Mouse (Mus musculus) thymus, postnatal 25 days (tissue): ENCODE measurements around the gene Ptprk.

Experiments used
- DNase-seq: peaks from one replicate; pipeline ENCODE4 v3.0.0; 2022

The Ptprk gene

DNA sequence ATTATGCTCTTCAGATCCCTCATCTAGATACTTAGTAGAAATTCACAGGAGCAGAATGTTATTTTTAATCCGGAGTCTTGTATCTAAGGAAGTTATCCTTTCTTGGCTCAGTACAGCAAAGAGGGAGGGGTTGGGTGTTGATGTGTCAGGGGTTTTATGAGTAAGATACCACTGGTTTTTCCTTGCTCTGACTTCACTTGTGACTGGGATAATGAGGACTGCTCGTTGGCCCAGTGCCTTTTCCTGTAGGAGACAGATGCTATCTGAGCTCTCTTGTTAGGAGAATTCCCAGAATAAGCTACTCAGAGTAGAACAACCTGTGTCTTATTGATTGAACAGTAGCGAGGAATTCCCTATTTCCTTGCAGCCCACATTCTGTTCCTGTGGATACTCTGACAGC lies 39.3 kb downstream of the Ptprk start:
- DNase-seq = no peak

DNA sequence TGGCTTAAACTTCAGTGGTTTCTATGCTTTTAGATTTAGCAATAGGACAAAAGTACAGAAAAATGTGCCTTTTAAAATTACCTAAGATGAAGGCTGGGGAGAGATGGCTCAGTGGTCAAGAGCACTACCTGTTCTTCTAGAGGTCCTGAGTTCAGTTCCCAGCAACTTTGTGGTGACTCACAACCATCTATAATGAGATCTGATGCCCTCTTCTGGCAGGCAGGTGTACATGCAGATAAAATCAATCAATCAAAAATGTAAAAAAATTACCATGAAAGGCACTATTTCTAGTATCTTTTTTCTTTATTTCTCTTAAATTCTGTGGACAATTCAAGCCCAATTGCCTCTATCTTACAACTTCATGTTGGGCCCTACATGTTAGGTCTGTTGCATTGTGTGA lies 42.4 kb downstream of the Ptprk start:
- DNase-seq = no peak

DNA sequence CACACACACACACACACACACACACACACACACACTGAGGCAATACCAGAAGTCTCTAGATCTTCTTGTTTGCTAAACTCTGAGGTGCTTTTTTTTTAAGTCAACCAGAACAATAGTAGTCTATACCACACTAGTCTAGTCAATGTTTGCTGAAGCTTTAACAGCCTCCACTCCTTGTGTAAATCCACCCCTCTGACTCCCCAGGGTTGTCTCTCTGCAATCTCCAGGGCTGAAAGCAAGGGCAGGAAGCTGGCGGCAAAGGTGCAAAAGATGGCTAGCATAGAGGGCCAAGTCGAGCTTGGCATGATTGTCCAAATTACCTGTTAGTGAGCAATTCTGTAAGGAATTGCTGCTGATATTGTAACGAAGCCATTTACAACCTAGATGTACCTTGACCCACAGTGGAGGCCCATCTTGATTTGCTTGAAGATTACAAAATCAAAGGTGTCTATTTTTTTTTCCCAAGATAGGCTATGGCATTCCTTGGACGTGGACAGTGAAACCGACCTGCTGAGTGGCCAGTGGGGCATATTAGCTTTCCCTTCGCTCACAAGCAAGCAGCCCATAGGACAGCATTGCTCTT lies 44.3 kb downstream of the Ptprk start:
- no peak for DNase-seq

DNA sequence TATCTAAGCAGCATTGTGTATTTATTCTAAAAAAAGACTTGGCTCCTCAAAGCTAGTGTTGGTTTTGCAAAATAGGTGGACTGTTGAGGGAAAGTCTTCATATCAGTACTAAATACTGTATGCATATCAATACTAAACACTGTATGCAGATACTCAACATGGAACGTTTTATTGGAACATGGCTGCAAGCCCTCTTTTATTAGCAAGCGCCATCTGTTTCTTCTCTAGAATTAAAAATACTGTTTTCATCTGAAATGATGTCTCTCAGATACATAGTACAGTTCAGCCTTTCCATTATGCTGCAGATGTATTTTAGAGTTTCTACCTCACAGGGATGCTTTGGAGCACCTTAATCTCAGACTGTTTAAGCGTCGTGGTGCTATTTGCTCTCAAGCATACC lies 49.3 kb downstream of the Ptprk start:
- no peak for DNase-seq

DNA sequence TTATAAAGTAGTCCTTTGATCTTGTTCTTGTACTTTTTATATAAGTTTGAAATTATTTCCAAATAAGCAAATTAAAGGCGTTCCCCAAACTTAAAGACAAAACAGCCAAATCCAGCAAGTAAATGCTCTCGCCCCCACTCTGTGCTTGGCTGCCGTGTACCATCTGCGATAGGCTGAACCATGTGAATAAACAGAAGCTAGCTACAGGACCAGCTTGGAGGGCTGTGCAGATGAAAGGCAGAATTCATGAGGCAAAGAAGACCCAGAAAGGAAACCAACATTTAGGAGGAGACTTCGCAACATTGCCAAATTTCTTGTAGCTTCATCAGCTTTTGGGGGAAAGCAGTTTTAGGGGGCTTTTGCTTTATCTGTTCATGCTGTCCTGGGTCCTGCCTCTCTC lies 53.4 kb downstream of the Ptprk start:
- DNase-seq = no peak

DNA sequence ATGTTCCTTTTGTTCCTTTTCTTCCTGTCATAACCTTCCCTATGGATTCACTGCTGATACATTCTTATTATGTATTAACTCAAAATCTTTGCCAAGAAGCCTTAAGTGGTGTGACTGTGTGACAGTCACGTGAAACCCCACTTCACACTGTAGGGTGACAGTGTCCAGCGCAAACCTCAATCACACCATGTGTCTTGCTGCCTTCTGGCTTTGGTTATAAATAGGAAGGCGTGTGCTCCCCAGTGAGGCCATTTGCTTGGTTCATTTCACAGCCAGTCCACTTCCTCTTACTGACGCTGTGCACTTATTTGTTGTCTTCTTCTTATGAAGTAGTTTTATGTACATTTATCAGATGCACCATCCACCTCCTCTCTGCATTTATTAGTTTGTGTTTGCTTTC lies 53.8 kb downstream of the Ptprk start:
- no peak for DNase-seq

DNA sequence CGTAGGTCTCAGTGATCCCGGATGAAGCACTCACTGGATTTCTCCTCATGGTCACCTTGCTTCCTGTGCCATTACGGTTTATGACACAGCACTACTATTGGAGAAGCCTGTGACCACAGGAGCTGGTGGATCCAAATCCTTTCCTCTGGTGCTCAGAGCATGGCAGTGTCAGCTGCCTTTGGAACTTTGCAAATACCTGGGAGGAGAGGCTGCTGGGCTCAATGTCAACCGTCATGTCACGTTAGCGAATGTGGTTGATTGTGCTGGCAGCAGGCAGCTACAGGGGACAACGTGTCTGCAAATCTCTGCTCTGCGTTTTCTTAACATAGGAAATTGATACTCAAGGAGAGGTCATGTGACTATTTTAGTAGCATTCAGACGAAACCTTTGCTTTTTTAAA lies 55.8 kb downstream of the Ptprk start:
- no peak for DNase-seq

DNA sequence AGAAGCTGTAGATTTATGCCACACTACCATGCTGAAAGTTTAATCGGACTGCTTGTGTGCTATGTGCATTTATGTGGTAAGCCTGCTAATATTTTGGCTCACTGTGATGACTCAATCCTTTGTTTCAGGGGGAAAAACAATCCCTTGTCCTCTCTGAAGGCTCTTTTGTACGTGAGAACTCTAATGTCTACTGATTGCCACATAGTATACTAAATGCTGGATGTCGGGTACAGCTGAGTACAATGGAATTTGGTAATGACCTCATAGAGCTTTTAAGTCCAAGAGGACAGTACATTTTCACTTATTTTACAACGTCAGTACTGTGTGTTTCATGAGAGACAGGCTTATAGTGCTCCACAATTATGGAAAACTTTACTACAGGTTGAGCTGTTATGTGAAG lies 59.1 kb downstream of the Ptprk start:
- DNase-seq = no peak

DNA sequence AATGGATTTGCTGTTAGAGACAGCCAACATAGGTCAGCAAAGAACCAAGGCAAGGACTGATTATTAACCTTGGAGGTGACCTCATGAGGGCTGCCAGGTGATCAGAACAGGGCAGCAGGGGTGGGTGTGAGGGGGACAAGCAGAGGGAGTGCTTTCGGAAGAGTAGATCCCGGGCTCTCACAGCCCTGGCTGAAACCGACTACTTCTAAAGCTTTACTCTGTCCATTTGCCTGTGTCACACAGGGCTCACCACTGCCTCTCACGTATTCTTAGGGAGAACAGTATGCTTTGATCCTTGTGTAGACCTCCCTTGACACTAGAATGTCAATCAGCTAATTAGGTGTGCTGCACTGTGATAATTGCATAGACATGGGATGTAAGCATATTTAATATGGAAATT lies 63.8 kb downstream of the Ptprk start:
- no peak for DNase-seq

DNA sequence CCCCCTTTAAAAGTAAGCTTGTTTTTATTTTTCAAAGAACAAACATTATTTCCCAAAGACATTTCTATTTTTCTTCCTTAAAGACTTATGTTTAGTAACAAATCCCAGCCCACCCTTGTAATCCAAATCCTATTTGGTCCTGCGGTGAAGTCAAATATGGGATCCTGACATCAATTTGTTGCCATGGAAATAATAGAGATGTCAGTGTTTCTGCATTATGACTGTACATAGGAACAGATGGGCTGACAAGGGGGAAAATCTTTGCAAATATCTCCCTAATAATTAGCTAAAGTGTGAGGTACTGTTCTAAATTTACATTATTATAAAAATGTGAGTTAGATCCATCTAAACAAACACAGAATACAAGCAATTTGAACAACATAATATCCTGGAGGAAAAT lies 69.8 kb downstream of the Ptprk start:
- DNase-seq = no peak

DNA sequence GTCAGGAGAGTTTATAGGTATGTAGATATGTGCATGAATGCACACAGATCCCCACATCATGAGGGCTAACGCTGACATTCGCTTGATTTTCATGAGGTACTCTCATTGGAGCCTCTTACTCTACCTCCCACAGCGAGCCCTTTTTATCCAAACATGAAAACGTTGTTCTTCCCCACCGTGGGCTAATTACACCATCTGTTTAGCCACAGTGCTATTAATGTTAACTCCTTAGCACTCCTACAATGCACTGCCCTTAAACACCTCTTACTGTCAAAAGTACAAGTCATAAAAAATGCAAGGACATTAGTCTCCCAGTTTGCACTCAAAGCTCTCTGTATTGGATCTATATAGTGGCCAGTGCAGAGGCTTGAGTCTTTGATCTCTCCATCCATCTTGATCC lies 70.7 kb downstream of the Ptprk start:
- DNase-seq = no peak

DNA sequence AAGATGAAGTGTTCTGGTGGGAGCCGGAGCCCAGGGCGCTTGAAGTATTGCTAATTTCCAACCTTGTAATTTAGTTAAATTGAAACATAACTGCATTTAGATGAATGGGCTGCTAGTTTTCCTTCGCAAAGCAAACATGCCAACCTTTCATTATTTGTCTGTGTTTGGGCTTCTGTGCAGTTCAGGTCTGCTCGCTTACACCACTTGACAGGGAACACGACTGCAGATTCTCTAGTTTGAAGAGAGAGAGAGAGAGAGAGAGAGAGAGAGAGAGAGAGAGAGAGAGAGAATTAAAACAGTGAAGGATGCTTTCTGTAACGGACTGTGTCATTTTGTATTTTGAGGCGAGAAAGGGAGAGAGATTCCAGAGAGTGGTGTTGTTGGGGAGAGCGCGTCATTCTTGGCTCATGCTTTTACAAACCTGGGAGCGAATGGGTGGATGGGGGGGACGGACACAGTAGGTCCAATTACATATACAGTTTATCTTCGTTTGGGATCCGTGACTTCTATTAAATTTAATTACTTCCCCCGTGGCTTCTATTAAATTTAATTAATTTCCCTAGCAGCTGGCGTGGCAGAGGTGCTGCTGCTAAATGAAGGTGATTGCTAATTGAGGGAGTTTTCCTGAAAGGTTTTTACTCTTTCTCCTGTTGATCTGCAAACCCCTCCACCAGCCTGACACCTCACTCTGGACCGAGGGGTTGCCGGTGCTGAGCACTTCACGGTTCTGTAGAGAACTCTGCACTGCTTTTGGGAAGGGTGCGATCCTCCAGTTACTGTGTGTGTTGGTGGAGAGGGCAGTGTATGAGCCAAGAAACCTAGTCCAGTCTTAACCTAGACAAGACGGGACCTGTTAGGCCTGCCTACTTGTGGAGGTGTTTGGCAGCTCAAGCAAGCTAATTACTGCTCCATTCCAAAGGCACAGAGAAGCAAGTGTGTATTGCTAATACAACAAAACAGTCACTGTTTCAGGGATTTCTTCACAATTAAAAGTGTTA lies 81.4 kb downstream of the Ptprk start:
- no peak for DNase-seq

DNA sequence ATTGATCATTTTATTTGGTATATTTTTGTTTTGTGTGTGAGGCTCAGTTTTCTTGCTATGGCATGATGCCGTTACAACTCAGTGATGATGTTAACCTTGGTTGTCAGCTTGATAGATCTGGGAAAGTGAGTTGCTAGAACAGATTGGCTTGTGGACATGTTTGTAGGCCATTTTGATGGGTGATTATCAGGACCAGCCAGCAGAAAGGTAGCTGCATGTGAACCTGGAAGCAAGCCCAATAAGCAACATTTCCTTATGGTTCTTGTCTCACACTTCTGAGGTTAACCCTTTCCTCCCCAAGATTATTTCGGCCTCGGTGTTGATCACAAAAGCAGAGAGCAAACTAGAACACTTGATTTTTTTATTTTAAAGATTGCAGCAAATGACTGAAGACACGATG lies 85.1 kb downstream of the Ptprk start:
- DNase-seq = no peak

DNA sequence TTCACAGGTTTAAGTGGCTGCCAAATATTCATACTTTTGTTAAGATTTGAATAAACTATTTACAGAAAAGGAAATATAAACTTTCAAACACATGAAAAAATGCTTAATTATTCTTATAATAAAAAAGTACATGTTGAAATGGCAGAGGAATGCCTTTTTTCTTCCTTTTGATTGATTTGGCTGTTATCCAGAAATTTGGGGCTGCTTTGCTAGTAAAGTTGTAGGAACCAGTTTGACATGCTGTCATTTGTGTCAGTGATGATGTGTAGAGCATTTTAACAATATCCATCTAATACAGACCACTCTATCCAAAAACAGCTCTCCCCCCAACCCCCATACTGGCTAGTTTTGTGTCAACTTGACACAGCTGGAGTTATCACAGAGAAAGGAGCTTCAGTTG lies 86.7 kb downstream of the Ptprk start:
- no peak for DNase-seq

DNA sequence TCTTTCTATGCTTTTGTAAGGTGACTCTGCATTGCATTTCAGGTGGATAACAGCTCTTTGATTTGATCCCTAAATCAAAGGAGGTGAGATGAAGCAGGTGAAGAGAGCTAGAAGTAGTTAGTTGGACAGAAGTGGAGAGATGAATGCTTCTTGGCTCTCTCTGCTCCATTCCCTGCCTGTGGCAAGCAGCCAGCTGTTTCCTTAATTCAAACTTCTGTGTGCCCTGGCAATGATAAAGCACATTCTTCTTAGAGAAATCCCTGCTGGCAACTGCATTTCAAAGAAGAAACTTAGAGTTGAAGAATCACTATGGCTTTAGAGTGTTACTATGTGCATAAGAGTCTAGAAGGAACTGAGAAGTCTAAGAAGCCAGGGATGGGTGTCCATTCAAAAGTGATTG lies 89.6 kb downstream of the Ptprk start:
- DNase-seq = no peak

DNA sequence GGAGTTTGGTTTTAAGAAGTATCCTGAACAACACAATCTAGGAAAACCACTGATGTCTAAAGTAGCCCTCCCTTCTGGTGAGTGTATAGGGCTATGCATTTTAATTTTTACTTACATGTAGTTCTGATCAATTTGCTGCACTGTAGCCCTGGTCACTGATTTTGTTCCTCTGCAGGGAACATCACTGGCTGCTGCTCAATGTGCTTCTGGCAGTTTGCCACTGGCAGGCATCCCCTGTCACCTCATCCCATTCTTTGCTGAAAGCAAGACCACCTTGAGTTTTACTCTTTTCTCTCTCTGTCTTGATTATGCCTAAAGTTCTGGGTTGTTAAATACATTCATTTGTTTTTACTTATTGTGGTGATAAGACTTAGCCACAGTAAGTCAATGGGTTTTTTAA lies 90.1 kb downstream of the Ptprk start:
- DNase-seq = no peak

DNA sequence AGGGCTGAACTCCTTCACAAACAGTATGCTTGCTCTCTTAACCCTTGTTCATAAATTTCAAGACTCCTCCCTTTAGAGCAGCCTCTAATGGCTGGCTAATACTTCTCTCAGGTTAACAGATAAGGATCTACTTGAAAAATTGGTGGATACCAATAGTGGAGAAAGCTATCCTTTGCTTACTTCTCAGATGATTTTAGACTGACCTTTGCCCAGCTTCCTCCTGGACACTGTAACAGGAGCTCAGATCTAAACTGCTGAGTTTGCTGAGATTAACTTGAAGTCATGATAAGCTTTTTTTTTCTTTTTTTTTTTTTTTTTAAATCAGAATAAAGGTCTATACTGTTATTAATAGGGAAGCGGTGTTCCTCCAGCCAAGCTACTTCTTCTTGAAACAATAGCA lies 92.0 kb downstream of the Ptprk start:
- no peak for DNase-seq

DNA sequence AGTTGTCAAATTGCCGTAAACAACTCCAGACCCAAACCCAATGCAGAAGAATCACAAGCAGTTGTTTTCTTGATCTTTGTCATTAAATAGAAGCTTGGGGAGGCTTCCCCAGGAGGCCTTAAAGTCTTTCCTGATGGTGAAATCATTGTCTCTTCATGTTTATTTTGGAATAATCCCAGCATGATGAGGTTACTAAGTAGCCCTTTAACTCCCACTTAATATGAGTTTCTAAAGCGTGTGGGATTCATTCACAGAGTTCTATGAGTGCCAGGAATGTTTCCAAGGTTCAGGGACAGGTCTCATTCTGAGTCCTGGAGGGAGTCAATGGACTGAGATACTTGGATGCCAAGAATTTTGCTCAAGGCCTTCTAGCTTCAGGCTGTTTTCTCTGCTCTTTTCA lies 92.5 kb downstream of the Ptprk start:
- DNase-seq = no peak

DNA sequence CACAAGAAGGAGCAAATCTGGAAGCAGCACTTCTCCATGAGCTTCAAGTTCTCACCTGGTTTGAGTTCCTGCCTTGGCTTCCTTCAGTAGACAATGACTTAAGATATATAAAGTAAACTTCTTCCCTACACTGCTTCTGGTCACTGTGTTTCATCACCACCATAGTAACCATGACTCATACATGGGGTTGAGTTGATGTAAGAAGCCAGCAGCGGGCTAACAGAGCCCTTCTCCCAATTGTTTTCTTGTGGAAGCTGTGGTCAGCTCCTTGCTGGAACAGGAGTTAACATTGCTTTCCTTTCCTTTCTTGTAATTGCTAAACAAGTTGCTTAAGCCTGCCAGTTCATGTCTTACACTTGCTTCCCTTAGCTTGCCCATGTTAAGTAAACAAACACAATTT lies 96.6 kb downstream of the Ptprk start:
- DNase-seq = no peak

DNA sequence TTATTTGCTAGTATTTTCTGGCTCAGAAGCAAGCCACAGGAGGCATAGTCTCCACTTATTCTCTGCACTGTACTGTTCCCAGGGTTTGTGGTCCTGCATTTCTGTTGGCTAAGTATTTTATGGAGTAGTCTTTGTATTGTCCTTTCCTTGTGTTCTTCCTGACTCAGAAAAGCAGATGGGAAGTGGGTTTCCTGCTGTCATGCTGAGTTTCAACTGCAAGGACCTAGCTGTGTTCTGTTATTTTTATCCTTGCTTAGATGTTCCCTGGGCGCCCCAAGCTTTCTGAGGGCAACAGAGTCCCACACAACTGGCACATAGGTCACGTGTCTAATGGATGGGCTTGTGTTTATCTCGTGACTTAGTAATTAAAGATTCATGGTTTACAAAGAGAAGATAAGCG lies 104.3 kb downstream of the Ptprk start:
- DNase-seq = no peak

DNA sequence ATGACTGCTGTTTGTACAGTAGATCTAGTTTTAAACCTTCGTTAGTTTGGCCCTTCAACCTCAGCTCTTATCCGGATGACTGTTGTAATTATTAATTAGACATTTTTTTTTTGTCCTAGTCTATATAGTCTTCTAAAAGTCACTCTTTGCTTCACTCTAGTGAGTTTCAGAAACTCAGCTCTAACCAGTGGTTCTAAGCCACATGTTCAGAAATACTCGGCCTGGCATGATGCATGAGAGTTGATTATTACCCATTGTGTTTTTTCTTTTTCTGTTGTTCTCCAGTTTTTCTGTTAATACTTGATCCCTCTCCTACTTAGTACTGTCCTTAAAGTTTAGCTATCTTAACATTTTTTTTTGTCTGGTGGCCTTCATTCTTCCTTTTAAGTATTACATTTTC lies 107.5 kb downstream of the Ptprk start:
- no peak for DNase-seq

DNA sequence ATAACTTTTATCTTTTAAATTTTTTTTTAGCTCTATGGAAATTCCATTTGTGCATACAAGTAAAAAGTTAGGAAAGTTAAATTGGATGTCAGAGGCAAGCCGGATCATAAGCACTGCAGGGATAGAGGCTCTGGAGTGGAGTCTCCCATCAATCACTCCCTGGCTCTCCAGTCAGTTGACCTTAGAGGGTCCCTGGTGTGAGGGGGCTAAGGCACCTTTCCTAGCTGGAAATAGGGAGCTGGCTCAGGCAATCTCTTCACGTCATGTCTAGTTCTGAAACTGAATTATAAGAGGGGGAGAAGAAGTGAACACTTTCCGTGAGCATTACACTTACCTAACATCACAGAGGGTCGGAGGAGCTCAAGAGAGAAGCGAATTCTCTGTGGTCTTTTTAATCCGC lies 110.1 kb downstream of the Ptprk start:
- no peak for DNase-seq

DNA sequence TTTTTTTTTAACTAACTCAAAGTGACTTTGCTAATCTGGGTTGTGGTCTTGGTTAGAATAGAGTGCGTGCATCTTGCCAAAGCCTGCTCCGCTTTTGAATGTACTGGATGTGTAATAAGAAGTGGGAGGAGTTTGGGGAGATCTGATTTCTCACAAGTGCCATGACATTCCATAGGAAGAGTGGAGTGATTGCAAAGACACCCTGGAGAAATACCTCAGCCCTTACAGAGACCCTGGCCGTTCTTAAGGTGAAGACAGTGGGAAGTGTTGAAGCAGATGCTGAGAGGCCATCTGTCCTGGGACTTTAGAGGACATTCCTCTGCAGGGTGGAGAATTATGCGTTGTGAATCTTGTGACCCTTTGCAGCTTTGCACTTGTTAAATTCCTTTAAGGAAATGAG lies 110.7 kb downstream of the Ptprk start:
- DNase-seq = no peak

DNA sequence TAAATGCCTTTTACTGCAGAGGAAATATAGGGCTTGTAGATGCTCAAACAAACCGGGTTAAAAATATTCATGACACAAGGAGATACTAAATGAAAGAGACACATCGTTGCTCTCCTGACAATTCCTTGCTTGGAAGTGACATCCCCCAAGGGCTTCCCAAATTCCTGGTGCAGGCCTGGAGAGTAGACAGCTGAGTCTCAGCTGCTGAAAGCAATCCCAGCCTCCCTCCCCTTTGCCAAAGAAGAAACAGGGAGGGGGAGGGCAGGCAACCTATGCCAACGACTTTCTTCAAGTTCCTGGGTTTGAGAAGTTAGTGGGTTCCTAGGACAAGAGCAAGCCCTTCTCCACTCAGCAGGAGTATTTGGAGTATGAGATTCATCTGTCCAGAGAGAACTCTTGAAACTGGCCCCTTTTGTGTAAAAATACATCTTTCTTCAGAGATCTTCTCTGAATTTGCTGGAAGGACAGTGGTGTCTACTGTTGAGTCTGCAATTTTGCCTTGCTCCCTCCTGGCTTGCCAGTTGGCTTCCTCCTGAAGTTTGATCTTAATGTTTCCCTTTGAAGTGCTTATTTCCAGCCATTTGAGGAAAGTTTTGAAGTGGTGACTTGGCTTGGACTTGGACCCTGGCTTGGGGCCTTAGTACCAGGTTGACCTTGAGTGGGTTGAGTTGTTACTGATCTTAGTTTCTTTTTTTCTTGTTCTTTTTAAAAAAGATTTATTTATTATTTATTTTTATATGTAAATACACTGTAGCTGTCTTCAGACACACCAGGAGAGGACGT lies 111.6 kb downstream of the Ptprk start:
- DNase-seq = no peak
